Mouse (Mus musculus): Measurements from ENCODE around the gene 1700013G24Rik.

The 1700013G24Rik gene

DNA sequence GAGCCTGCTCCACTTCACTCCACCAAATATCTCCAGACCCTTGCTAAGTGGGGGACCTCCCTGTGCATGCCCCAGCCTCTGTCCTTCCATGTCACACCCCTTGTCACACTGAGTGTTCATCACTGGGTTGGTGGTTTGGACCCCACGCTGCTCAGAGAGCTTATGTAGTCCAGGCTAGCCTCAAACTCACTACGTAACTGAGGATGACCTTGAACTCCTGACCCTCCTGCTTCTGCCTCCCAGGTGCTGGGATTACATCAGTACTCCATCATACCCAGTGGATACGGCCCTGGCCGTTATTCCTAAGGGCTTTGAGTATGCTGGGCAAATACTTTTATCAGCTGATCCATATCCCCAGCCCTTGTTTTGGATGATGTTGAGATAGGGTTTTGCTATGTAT lies 40.1 kb downstream of the 1700013G24Rik start:
- intact Hi-C loops (cut with DNase I), result no loop called here

DNA sequence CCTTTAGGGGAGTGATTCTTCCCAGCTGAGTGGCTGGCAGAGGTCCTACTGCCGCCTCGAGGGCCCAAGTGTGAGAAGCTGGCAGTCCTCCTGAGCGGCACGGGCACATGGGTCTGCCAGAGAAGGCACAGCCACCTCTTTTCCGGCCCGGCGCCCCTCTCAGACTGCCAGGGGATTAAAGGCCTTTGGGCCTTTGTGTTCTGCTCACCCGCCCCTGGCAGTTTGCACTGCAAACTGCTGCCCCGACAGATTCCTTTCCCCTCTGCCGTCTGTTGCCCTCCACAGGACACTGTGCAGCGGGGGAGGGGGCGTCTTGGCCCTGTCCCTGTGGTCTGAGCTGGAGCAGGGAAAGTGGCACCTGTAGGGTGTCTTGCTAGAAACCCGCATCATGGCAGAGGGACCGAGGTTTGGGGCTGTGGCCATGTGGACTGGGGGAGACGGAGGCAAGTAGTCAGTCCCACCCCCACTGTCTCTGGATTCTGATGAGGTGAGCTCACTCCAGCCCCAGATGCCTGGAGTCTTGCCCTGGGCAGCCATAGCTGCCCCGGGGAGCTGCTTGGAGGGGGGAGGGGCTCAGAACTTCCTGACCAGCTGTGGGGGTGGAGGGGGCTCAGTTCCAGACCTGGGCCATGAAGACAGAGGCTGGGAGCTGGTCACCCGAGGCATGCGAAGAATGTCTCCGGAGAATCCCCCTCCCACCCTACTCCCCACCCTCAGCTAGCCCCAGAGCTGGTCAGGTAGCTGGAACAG lies 41.8 kb downstream of the 1700013G24Rik start:
- intact Hi-C loops (cut with DNase I), result no loop called here

DNA sequence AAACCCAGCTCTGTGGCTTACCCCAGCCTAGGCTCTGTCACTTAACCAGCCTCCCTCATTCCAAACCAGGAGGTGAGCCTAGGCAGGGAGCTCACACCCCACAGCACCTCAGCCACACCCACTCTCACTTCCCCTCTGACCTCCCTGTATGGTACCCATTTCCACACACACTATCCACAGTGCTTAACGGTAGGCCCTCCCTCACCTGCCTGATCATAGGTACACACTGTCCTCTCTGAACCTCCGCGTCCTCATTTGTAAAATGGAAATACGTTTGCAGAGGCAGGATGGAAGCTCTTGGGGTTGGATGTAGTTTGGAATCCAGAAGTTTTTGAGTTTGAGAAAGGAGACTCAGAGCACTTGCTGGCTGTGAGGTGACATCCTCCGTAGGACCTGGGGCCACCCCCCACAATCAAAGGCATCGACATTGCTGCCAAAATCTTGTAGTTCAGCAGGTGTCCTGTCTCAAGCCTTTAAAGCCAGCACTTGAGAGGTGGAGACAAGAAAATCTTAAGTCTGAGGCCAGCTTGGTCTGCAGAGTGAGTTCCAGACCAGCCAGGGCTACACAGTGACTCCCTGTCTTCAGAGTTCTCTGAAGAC lies 42.5 kb downstream of the 1700013G24Rik start:
- intact Hi-C loops (cut with DNase I), result no loop called here

DNA sequence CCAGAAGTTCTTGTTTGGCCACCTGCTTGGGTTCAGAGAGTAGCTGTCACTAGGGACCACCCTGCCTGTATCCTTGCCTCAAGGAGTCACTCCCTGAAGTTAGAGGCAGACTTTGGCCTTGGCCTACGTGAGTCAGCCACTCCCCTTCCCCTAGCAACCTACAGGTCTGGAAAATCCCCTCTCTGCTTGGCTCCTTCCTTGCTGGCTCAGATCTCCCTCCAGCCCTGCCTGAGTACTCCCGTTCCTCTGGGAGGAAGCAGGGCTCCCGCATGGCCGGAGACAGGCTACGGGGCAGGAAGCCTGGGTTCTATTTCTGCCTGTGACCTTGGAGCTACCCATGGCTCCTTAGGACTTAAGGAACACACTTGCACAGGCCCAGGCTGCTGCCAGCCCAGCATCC lies 44.3 kb downstream of the 1700013G24Rik start:
- intact Hi-C loops (cut with DNase I), result no loop called here

DNA sequence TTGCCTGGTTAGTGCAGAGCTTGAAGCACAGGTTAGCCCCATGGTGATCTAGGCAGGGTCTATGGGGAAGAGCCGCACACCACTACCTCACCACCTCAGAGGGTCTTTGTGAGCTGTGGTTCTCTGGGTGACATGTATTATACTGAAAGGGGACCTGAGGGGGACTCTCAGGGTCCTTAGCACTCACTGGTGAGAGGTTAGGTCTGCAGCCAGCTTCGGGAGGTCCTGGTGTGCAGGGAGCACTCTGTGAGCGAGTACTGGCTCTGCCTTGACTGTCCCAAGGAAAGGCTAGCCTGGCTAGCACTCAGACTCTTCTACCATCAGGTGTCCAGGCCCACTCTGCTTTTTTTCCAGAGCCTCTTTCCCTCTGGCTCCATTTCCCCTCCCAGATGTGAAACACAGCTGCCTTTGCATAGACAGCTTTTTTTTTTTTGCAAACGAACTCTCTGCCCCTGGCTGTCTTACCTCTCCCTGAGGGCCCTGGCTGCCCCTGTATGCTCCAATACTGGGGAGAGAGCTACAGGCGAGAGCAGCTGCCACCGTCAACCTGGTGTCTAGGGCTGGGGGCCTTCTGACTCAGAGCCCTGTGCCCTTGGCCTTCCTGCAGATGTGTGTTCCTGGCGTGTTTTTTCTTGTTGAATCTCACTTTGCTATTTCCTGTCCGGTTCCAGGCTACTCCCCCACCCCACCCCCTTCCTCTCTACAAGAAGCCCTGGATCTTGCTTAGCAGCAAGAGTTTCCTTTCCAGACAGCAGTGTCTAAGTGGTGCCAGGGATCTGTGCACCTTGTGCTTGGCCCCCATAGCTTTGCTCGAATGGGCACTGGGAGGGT lies 45.0 kb downstream of the 1700013G24Rik start:
- intact Hi-C loops (cut with DNase I), result no loop called here

DNA sequence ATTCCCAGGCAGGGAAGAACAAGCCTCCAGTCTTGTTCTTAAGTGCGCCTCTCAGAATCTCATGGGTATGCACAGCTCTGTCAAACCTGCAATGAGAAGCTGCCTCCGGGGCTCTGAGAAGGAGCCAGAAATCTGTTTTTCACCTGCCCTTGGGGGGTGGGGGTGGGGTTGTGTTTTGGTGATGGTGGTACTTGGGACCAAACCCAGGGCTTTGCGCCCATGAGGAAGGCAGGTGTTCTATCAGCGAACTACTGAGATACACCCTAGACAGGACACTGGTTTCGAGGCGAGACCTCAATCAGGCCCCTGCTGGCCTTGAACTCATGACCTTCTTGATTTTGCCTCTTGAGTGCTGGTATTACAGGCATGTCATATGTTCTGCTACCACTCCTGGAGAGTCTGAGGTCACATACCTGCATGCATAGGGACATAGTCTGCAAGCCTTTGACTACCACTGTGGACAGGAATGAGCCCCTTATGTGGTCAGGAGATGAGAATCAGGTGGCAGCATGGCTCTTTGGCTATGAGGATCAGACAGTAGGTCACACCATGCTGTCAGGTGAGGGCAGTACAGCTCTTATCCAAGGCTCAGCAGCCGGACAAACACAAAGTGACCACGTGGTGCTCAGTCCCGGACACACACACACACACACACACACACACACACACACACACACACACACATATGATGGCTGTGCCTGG lies 45.9 kb downstream of the 1700013G24Rik start:
- intact Hi-C loops (cut with DNase I), result no loop called here

DNA sequence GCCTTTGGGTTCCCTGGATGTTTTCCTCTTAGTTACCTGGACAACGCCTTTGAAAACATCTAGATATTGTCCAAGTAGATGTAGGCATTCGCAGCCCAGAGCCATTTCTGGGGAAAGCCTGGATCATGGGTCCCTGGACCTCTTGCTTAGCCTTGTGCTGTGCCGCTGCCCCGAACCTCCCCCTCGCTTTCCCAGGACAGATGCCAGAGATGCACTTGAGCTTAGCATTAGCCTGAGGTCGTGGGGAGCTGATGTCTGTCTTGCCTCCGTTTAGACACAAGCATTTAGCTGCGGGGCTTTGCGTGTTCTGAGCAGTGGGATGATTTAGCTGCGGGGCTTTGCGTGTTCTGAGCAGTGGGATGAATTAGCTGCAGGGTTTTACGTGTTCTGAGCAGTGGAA lies 47.1 kb downstream of the 1700013G24Rik start:
- intact Hi-C loops (cut with DNase I), result no loop called here

DNA sequence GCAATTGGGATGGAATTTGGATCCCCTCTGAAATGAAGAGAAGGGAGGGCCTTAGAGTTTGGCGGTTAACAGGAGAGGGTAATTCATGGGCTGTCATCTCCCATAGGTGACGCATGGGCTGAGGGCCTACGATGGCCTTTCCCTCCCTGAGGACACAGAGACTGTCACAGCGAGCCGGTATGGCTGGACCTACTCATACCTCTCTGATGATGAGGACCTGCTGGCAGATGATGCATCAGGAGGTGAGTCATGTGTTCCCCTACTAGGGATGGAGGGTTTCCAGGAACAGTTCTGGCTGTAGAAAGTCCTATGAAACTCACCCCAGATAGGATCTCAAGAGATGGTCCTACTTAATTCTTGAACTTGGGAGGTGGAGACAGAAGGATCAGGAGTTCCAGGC lies 47.9 kb downstream of the 1700013G24Rik start:
- intact Hi-C loops (cut with DNase I), result no loop called here

DNA sequence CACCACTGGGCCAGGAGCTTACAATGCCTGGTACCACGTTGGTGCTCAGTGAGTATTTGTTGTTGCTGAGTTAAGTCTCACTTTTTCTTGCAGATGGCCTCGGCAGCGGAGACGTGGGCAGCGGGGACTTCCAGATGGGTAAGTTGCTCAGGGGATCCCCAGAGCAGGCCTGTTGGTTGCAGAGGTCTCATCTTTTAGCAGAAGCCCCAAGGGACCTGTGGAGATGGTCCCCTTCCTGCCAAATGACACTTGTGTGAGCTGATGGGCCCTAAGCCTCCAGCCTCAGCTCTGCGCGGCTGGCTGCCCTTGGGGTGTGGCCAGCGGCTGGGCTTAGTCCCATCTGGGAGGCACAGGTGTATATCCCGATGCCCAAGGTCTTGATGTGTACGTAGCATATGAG lies 49.1 kb downstream of the 1700013G24Rik start:
- intact Hi-C loops (cut with DNase I), result no loop called here

DNA sequence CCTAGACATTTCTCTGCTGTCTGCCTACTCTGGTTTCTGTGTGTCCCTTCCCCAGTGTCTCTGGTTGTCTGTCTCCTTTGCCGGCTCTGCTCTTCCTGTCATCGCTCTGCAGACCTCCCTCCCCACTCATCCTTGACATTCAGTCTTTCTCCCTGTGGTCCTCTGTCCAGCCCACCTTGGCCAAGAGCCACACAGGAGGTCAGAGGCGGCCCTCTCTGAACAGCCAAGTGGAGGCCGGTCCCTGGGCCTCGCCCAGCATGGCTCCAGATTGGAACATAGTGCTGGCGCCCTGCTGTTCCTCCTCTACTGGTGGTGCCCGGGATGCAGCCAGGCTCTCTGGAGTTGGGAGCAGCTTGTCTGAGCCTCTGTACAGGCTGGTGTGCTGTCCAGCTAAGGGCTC lies 49.7 kb downstream of the 1700013G24Rik start:
- intact Hi-C loops (cut with DNase I), result no loop called here

DNA sequence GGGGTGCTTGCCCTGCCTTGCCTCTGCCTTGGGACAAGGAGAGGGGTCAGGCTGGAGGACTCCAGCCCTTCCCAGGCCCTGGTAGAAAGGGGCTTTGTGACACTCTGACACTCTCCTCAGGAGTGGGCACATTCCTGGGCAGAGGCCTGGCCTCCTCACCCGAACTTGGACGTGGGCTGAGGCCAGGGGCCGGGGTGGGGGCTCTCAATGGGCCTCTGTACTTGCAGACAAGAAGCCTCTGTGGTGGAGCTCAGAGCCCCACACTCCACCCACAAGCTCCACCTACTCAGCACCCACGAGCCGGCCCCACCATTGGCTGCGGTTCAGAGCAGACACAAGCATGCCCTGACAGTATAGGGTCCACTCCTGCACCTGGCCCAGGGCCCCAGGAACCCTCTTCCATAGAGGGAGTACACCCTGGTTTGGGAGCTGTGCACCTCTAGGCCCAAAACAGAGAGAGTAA lies 50.5 kb downstream of the 1700013G24Rik start:
- intact Hi-C loops (cut with DNase I), result no loop called here

Measured in adrenal gland (tissue).